Mouse (Mus musculus): ENCODE data around the gene Zmynd8.

- TF ChIP-seq ZNF384 (IDR thresholded peaks at IDR 0.05; ENCODE audit: low read depth, low read length) (no peak), MAFK (IDR thresholded peaks at IDR 0.05; ENCODE audit: insufficient read depth, low read depth, low read length) (no peak), HCFC1 (IDR thresholded peaks at IDR 0.05; ENCODE audit: borderline replicate concordance, insufficient read depth, low read length) (no peak)
These were observed 14.8 kb downstream of the Zmynd8 start for GRCm38 (mm10) chr2:165883846-165884576.

Data from ES-E14 (cell line).